Mouse (Mus musculus): ENCODE measurements at regions not wholly inside any gene's neighbourhood (a gene's known extent, or its start where the extent isn't known, plus 50 kb on each side); places are given as distances from the start of the nearest gene placed in this dataset.

GRCm38 (mm10) chr2:78977632-78978397 is 109.9 kb downstream of the Ube2e3 start:
- Histone ChIP-seq H3K4me3 (ENCODE audit: insufficient read depth, poor library complexity, severe bottlenecking) (no peak overlapping the region), H3ac (ENCODE audit: control insufficient read depth, insufficient read length, low read depth) (no peak overlapping the region), H3K27me3 (ENCODE audit: control insufficient read depth, insufficient read depth, insufficient read length) (no peaks in the 10 kb centered on the region), H3K79me3 (ENCODE audit: low read depth) (no peaks in the 10 kb centered on the region), H3K36me3 (ENCODE audit: control insufficient read depth, insufficient read depth) (no peaks in the 10 kb centered on the region), H3K79me2 (ENCODE audit: control insufficient read depth, insufficient read depth) (no peaks in the 10 kb centered on the region)
- TF ChIP-seq FOSL1 (IDR thresholded peaks at IDR 0.05; ENCODE audit: insufficient read depth, low read length, poor library complexity, severe bottlenecking): no peak
- TF ChIP-seq CEBPB (IDR thresholded peaks at IDR 0.05; ENCODE audit: low read depth): no peak
- no peak for TF ChIP-seq CTCF (IDR thresholded peaks at IDR 0.05; ENCODE audit: control insufficient read depth, insufficient read depth, insufficient read length)
- no peak for TF ChIP-seq MYOG (IDR thresholded peaks at IDR 0.05; ENCODE audit: control insufficient read depth, extremely low read depth, insufficient read length)
- TF ChIP-seq MAX (IDR thresholded peaks at IDR 0.05): no peak
- TF ChIP-seq USF1 (IDR thresholded peaks at IDR 0.05; ENCODE audit: low read depth): no peak
- TF ChIP-seq MYOD1 (IDR thresholded peaks at IDR 0.05; ENCODE audit: control insufficient read depth, insufficient read length, low read depth): no peak

GRCm38 (mm10) chr2:78980019-78980418 is 112.1 kb downstream of the Ube2e3 start:
- TF ChIP-seq MYOG (IDR thresholded peaks at IDR 0.05; ENCODE audit: control insufficient read depth, extremely low read depth, insufficient read length) (no peak), MAX (IDR thresholded peaks at IDR 0.05) (no peak), MYOD1 (IDR thresholded peaks at IDR 0.05; ENCODE audit: control insufficient read depth, insufficient read length, low read depth) (no peak), CTCF (IDR thresholded peaks at IDR 0.05; ENCODE audit: control insufficient read depth, insufficient read depth, insufficient read length) (no peak), USF1 (IDR thresholded peaks at IDR 0.05; ENCODE audit: low read depth) (no peak), FOSL1 (IDR thresholded peaks at IDR 0.05; ENCODE audit: insufficient read depth, low read length, poor library complexity, severe bottlenecking) (no peak), CEBPB (IDR thresholded peaks at IDR 0.05; ENCODE audit: low read depth) (no peak)
- Histone ChIP-seq H3K79me3 (ENCODE audit: low read depth) (no peaks in the 10 kb centered on the region), H3K4me3 (ENCODE audit: insufficient read depth, poor library complexity, severe bottlenecking) (no peak overlapping the region), H3K79me2 (ENCODE audit: control insufficient read depth, insufficient read depth) (no peaks in the 10 kb centered on the region), H3ac (ENCODE audit: control insufficient read depth, insufficient read length, low read depth) (no peak overlapping the region), H3K27me3 (ENCODE audit: control insufficient read depth, insufficient read depth, insufficient read length) (no peaks in the 10 kb centered on the region), H3K36me3 (ENCODE audit: control insufficient read depth, insufficient read depth) (no peaks in the 10 kb centered on the region)

- TF ChIP-seq MYOD1 (IDR thresholded peaks at IDR 0.05; ENCODE audit: control insufficient read depth, insufficient read length, low read depth): no peak
- TF ChIP-seq FOSL1 (IDR thresholded peaks at IDR 0.05; ENCODE audit: insufficient read depth, low read length, poor library complexity, severe bottlenecking): no peak
These were observed 112.8 kb downstream of the Ube2e3 start for GRCm38 (mm10) chr2:78980661-78981229.

GRCm38 (mm10) chr2:78983347-78983746 is 115.4 kb downstream of the Ube2e3 start:
- no peak for TF ChIP-seq MYOD1 (IDR thresholded peaks at IDR 0.05; ENCODE audit: control insufficient read depth, insufficient read length, low read depth)
- TF ChIP-seq MAX (IDR thresholded peaks at IDR 0.05): no peak
- no peak for TF ChIP-seq MYOG (IDR thresholded peaks at IDR 0.05; ENCODE audit: control insufficient read depth, extremely low read depth, insufficient read length)
- no peak for TF ChIP-seq CEBPB (IDR thresholded peaks at IDR 0.05; ENCODE audit: low read depth)
- TF ChIP-seq CTCF (IDR thresholded peaks at IDR 0.05; ENCODE audit: control insufficient read depth, insufficient read depth, insufficient read length): no peak
- no peak for TF ChIP-seq USF1 (IDR thresholded peaks at IDR 0.05; ENCODE audit: low read depth)
- no peak for TF ChIP-seq FOSL1 (IDR thresholded peaks at IDR 0.05; ENCODE audit: insufficient read depth, low read length, poor library complexity, severe bottlenecking)
- Histone ChIP-seq H3K27me3 (ENCODE audit: control insufficient read depth, insufficient read depth, insufficient read length) (no peaks in the 10 kb centered on the region), H3K4me3 (ENCODE audit: insufficient read depth, poor library complexity, severe bottlenecking) (no peak overlapping the region), H3K79me3 (ENCODE audit: low read depth) (no peaks in the 10 kb centered on the region), H3K36me3 (ENCODE audit: control insufficient read depth, insufficient read depth) (no peaks in the 10 kb centered on the region), H3ac (ENCODE audit: control insufficient read depth, insufficient read length, low read depth) (no peak overlapping the region), H3K79me2 (ENCODE audit: control insufficient read depth, insufficient read depth) (no peaks in the 10 kb centered on the region)

More at GRCm38 (mm10) chr2:78980661-78981229, 112.8 kb downstream of the Ube2e3 start:
- H3K79me3 ChIP-seq (ENCODE audit: low read depth): no peaks in the 10 kb centered on the region
- H3ac ChIP-seq (ENCODE audit: control insufficient read depth, insufficient read length, low read depth): no peak overlapping the region
- no peak overlapping the region for H3K4me3 ChIP-seq (ENCODE audit: insufficient read depth, poor library complexity, severe bottlenecking)
- no peaks in the 10 kb centered on the region for H3K36me3 ChIP-seq (ENCODE audit: control insufficient read depth, insufficient read depth)
- no peaks in the 10 kb centered on the region for H3K79me2 ChIP-seq (ENCODE audit: control insufficient read depth, insufficient read depth)
- no peaks in the 10 kb centered on the region for H3K27me3 ChIP-seq (ENCODE audit: control insufficient read depth, insufficient read depth, insufficient read length)

- H3K79me2 ChIP-seq (ENCODE audit: control insufficient read depth, insufficient read depth): no peaks in the 10 kb centered on the region
- no peak overlapping the region for H3ac ChIP-seq (ENCODE audit: control insufficient read depth, insufficient read length, low read depth)
- TF ChIP-seq CEBPB (IDR thresholded peaks at IDR 0.05; ENCODE audit: low read depth) (no peak), USF1 (IDR thresholded peaks at IDR 0.05; ENCODE audit: low read depth) (no peak), FOSL1 (IDR thresholded peaks at IDR 0.05; ENCODE audit: insufficient read depth, low read length, poor library complexity, severe bottlenecking) (no peak), MAX (IDR thresholded peaks at IDR 0.05) (no peak), MYOD1 (IDR thresholded peaks at IDR 0.05; ENCODE audit: control insufficient read depth, insufficient read length, low read depth) (no peak), CTCF (IDR thresholded peaks at IDR 0.05; ENCODE audit: control insufficient read depth, insufficient read depth, insufficient read length) (no peak), MYOG (IDR thresholded peaks at IDR 0.05; ENCODE audit: control insufficient read depth, extremely low read depth, insufficient read length) (no peak)
- no peaks in the 10 kb centered on the region for H3K36me3 ChIP-seq (ENCODE audit: control insufficient read depth, insufficient read depth)
- no peaks in the 10 kb centered on the region for H3K27me3 ChIP-seq (ENCODE audit: control insufficient read depth, insufficient read depth, insufficient read length)
- no peaks in the 10 kb centered on the region for H3K79me3 ChIP-seq (ENCODE audit: low read depth)
- no peak overlapping the region for H3K4me3 ChIP-seq (ENCODE audit: insufficient read depth, poor library complexity, severe bottlenecking)
These were observed 116.1 kb downstream of the Ube2e3 start for GRCm38 (mm10) chr2:78983944-78984498.

All from C2C12 (cell line).